Mouse (Mus musculus): ENCODE results near the gene Il34.

The Il34 gene

DNA sequence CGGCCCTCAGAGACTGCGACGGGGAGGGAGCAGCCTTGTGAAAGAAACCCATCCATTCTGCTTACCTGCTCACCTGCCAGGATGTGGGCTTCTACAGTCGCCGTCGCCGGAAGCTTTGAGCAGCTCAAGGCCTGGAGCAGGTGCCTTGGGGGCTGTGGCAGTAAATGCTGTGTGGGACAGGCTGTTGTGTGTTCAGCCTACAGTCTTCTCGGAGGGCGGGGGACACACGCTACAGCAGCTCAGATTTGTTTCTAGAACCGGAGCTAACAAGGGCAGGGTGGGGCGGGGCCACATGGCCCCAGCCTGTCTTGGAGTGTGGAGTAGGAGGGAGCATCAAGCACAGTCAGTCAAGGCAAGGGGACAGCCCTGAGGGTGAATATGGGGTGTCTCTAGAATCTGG lies at the start of gene Il34:
Gene Il34, minus strand, starts transcription at position 256 of the 400 bp plus-strand sequence.
- peak; percentile 84 for DNase-seq

DNA sequence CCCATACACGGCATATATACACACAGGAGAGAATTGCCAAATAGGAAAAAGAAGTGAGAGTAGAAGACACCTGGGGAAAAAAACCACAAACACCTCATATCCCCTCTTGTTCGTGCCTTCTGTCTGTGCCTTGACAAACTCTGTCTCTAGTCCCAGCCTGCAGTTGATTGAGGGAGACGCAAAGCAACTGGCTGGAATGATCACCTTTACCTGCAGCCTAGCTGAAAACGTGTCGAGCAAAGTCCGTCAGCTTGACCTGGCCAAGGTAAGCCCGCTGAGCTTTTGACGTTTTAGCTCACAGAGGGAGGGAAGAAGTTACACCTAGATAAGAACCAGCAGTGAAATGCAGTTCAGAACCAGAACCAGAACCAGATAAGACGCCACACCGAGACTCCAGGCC lies 45.5 kb upstream of the Il34 start:
- no peak for DNase-seq

DNA sequence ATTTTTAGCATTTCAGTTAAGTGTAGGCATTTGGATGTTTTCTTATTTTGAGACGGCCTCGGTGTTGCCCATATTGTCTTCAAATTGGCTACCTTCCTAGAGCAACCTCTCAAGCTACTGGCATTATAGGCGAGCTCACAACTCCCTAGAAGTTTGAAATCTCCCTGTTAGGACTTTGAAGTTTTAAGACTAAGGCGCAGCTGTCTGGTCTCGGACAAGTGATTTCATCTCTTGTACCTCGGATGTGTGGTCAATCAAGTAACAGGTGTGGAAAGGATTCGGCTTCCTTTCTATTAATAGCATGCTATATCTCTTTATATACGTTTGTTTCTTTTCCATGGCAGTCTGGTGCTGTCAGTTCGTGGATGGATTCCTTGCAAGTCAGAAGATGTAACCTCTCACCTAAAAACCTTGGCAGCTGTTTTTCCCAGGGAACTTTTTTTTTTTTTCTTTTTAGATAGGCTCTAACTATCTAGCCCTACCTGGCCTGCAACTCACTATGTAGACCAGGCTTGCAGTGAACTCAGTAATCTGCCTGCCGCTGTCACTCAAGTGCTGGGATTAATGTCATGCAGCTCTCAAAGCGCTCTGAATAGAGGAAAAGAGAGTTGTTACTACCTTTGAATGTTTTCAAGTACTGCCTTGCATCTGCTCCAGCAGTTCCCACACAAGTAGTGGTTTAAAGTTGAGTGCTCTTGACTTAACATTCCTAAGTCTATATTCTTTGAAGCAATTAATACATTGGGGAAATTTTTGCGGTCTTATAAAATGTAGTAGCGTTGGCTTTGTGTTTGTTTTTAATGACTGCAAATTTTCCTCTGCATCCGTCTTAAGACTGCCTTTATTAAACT lies 42.1 kb upstream of the Il34 start:
- DNase-seq, result no peak

DNA sequence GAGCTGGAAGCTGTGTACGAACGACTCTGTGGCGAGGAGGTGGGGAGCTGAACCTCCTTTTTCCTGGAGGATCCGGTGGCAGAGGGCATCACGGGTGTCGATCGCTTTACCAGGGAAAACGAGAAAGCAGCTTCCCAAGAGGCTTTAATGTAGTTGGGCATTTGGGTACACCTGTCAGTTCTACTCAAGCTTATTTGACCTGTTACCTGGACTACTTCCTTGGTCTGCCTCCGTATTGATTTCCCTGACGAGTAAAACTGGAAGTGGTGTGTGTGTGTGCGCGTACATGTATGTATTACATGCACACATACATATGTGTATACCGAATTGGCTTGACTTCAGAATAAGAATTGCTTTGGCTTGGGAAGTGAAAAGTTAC lies 41.4 kb upstream of the Il34 start:
- DNase-seq, result no peak

DNA sequence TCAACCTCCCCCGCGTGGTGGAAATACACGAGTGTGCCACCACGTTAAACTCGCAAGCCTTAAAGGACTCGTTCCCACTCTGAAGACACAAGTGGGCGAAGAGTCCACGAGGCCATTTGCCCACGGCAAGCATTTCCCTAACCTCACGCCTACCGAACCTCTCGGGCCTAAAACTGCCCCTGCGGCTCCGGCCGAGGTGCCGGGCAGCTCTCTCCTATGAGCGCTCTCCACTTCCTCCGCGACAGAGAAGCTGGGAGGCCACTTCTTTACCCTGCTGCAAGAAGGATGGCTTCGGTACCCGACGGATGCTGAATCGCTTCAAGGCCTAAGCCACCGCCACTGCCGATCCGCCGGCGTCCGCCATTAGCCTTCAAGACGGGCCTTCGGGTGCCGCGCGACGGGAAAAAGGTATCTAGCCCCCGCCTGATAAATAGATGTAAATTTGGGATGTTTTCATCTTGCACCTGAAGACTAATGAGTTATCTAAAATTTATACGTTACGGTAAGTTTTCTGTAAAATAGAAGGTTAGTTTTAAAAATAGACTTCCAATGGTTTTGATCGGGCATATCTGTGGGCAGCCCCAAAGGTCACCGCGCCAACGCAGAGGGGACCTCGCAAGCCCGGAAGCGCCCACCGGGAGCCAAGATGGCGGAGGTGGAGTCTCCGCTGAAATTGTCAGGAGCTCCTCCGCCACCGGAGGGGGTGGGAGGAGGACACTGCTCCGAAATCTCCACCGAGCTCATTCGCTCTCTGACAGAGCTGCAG lies 40.9 kb upstream of the Il34 start, which contains the start of the genes Cog4 and Sf3b3:
Gene Cog4, plus strand, starts transcription at position 196 of the 766 bp plus-strand sequence.
Gene Sf3b3, minus strand, starts transcription at position 383 of the 766 bp plus-strand sequence.
- DNase-seq, result peak; percentile 89

DNA sequence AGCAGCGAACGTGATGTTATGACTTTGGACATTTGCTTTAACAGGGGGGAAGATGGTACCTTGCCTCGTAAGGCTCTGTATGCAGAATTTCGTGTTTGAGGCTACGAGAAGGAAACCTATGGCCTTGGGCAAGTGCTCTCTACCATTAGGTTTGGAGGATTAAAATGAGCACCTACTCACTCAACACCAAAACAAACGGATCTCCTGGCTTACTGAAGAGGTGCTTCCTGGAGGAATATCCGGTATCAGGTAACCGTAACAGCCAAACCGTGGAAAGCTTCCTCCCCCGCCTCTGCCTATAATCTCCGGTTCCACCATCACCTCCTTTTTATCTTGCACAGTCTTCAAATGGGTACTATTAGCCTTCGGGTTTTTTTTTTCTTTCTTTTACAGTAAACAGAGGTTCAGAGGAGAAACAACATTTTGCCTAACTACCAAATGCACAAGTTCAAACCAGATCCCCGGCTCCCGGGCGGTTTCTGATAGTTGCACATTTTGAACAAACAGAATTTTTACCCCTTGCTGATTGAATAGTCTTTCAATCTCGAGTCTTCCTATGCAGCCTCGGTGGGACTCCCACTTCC lies 40.2 kb upstream of the Il34 start:
- DNase-seq, result peak; percentile 30

DNA sequence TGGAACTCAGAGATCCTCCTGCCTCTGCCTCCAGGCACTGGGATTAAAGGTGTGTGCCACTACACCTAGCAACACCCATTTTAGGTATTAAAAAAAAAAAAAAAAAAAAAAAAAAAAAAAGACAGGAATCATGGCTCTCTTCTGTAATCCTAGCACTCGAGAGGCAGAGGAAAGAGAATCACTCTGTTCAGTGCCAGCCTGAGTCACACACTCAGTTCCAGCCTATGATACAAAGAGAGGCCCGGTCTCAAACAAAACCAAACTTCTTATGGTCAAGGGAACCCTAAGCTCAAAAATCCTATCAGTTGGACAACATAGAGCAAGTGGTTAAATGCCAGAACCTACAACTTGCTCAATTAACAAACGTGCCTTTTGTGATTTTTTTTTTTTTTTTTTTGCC lies 39.2 kb upstream of the Il34 start:
- no peak for DNase-seq

DNA sequence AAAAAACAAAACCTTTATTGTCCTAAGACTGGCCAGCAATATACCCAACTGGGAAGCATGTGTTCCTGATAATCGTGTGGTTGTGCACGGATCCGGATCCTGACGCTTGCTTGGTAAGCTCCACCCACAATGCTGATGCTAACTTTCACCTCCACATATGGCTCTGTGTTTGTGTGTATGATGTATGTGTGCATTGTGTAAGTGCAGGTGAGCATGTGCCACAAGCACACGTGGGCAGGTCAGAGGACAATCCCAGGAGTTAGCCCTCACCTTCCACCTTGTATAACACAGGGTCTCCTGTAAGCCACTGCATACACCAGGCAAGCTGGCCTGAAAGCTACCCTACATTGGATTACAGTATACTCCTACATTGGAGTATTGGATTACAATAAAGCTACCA lies 37.5 kb upstream of the Il34 start:
- no peak for DNase-seq

DNA sequence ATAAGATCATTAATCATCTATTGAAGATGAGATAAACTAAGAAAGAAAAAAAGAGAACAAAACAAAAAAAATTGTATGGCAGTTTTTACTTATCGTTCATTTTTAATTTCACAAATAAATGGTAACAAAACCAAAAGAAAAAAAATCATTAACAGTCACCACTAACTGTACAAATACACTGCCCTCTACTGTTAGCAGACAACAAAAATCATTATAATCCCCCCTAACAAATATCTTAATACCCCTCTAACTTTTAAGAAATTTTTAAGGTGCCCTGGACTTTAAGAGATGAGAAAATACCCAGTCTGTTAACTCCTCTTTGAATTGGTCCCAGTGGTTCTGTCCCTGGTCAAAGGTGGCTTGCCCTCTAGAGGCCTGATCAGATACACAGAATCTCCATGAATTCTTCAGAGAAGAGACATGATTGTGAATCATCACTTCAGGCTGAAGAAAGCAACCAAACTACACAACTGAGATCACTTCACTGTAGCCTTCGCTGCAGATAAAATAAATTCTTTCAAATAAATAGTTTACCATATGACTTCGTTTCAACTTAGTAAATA lies 36.4 kb upstream of the Il34 start:
- DNase-seq, result no peak

DNA sequence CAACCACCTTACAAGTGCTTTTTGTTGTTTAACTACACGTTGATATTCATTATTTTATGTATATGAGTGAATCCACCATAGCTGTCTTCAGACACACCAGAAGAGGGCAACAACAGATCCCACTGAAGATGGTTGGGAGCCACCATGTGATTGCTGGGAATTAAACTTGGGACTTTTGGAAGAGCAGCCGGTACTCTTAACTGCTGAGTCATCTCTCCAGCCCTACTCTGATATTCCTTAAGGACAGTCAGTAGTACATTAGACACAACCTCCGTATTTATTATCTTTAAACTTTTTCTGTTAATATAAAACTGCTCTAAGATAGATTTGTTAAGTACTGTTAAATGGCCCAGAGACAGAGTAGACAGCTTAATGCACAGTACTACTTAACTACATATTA lies 26.2 kb upstream of the Il34 start:
- DNase-seq, result no peak

DNA sequence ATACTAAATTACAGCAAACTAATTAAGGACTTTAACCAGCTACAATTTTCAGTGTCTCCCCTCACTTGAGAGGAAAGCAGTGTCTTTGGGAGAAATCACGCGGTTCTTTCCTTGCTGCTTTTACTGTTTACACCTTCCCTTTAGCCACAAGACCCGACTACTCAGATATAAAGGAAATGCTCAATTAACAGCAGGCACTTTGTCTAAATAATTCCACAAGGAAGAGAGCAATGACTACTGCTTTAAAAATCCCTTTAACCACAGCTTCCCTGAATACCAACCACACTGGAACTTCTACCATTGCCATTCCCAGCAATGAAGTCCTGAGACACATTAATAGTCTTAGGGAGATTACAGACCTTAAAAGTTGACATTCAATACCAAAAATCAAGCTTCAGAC lies 22.8 kb upstream of the Il34 start:
- DNase-seq, result no peak

DNA sequence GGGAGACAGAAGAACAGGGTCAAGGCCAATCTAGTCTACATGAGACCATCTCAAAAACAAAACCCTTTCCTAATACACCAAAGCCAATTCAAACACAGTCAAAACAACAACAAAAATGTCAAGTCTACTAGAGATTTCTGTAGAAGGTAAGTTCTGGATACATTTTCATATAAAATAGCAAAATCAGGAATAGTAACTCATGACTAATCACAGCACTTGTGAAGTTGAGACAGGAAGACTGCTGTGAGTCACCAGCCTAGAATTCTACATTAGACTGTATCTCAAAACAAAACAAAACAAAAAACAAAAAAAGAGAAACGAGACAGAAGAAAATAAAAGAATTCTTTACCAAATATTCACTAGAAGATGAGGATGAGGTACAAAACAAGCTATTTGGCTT lies 19.1 kb upstream of the Il34 start:
- DNase-seq, result no peak

DNA sequence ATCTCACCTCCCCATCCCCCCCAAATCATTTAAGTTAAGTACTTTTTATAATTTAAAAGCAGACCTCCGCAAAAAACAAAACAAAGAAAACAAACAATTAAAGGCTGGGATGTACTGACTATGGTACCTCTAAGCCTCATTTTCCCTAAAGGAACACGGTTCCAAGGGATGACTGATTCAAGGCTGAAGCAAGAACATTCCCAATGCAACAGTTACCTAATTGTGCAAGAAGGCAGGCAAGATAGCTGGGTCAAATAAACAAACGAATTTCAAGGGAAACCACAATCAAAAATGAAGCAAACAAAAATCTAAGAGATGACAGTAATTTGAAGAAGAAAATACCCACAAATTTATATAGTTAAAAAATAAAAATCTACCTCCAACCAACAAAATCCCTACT lies 16.2 kb upstream of the Il34 start:
- DNase-seq, result no peak

DNA sequence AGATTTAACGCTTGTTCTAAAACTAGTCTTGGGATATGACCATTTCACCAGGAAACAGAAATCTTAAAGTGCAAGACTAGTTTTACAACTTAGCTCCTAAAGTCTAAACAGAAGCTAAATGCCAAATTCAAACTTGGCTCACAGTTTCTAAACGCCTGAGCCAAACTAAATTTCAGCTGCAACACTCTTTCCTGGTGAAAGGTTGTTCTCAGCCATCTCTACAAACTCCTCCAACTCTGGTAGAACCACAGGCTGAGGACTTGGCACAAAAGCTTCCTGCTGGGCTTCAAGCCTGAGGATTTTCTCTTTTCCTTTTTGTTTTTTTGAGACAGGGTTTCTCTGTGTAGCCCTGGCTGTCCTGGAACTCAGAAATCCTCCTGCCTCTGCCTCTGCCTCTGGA lies 14.5 kb upstream of the Il34 start:
- DNase-seq, result no peak

DNA sequence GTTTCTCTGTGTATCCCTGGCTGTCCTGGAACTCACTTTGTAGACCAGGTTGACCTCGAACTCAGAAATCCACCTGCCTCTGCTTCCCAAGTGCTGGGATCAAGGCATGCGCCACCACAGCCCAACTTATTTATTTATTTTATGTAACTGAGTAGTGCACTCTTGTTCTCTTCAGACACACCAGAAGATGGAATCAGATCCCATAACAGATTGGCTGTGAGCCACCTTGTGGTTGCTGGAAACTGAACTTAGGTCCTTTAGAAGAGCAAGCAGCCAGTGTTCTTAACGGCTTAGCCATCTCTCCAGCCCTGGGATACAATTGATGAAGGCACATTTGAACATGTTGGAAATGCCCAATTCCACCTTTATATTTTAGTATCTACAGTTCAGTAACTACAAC lies 12.9 kb upstream of the Il34 start:
- DNase-seq, result no peak

DNA sequence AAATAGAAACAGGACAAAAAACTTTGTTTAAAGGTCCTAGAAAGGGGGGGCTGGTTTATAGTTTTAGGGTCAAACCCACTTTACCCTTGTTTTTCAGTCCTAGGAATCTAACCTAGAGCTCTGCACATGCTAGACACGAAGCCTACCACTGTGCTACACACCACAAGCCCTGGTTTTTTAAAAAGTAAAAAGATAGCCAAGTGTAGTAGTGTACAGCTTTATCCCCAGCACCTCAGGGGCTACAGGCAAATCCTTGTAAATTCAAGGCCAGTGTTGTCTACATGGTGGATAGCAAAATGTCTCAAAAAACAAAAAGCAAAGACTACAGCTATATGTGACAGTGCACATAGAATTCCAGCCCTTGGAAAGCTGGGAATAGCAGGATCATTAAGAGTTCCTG lies 11.3 kb upstream of the Il34 start:
- DNase-seq, result no peak

DNA sequence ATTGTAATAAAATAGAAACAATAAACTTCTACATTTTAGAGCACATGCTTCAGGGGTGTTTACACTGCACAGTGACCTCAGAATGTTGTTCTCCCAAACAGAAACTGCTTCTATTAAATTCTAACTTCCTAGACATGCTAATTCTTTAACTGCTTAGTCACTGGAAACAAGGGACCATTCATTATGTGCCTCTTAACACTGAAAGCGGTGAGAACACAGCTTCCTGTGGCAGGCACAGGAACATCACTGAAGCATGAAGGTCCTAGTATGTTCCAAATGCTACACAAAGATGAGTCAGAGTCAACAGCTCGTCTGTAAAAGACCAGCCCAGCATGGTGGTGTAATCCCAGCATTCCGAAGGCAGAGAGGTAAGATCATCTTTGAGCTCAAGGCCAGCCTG lies 9.6 kb upstream of the Il34 start:
- DNase-seq, result no peak

DNA sequence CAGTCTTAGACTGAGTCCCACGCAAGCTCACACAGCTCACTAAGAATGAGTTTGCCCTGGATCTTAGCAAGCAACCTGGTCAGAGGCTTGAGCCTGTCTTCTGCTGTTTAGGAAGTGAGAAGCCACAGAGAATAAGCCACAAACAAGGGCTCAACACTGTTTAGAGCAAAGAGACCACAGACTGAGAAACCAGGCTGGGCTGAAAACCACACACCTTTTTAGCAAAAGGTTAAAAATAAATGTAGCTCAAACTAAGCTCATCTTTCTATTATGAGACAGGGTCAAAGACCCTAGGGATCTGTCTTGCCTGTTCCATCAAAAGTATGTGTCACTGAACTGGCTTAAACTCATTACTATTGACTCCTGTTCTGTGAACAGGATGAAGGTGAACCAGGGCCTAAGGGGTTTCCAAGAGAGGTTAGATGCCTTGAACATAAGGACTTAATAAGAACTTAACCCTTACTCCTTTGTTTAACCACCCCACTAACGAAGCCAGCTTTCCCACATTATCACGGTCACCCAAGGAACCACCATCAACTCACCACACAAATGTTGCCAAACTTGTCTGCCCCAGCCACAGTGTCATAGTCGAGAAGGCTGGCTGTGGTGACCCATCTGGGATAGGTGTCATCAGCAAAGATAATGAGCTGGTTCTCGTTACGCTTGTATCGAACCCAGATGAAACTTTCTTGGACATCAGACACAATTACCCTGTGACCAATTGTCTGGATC lies 7.5 kb upstream of the Il34 start:
- DNase-seq, result no peak

DNA sequence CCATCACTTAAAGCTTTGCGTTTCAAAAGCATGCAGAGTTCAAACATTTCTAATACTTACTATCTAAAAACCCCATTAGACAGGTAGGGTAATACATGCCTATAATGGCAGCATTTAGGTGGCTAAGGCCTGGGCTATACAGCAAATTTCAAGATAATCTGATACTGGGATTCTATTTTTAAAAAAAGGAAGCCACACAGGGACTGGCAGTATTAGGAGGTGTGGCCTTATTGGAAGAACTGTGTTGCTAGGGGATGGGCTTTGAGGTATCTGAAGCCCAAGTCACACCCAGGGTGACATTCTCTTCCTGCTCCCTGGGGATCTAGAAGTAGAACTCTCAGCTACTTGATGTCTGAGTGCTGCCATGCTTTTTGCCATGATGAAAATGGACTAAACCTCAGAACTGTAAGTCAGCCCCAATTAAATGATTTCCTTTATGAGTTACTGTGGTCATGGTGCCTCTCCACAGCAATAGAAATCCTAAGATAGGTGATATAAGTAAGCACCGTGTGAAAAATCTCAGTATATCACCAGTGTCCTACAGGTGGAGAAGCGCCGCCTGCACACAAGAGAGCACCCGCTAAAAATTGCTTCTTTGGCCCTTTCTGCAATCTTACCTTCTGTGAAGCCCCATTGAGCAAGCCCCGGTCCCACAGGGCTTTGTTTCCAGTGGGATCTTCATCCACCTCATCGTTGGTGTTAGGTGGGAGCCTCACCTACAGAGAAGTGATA lies 6.8 kb upstream of the Il34 start:
- no peak for DNase-seq

DNA sequence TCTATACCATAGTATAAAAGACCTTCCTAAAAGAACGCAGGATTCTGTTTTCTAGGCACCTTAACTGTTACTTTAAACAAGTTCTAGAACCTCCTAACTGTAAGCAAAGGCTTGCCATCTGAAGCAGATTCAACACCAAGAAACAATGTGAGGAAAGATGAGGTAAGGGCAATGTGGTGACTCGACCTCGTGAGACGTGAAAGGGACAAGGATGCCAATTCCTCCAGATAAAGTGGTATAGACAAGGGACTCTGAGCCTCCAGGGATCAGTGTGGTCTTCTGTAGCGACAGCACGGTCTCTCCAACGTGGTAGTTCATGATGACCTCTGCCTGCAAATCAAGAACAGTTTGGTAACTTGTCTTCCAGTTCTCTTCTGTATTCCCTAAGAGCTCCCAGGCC lies 6.1 kb upstream of the Il34 start:
- DNase-seq, result no peak

DNA sequence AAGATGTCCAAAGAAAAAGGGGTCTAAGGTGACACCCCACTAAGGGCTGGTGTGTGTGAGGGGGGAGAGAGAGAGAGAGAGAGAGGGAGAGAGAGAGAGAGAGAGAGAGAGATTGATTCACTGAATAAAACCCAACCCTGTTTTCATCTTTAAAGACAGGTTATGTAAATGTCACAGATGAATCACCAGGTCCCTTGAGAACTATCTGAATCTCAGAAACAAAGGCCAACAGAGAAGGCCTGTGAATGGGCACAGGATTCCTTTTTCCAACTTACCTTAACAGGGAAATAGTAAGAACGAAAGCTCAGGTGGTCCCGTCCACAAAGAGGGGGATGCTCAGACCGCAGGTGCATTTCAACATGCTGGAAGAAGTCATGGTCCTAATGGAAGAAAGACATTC lies 5.4 kb upstream of the Il34 start:
- no peak for DNase-seq

DNA sequence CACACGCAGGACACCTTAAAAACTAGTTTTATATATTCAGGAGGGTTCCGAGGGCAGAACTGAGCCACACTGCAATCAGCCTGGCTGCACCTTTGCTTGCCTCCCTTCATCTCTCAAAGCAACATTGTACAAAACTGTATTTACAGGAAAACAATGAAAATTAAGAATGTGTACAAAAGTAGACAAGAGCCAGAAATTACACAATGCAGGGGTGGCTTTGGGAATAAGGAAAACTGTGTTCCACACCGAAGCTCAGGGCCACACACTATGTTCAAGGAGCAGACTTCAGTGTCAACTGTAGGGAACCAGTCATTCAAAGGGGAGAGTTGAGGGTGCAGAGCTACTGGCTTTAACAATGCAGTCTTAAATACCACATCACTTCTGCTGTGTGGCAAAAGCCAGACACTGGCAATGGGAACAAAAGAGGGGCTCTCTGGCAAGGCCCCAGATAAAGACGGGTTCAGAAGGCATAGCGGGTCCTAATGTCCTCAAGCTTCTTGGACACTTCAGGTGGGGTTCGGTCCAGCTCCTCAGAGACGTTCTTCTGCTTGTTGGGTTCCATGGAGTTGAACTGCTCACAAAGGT lies 4.8 kb upstream of the Il34 start:
- no peak for DNase-seq

Measured in thymus, postnatal 14 days (tissue).